31 mouse cellular contexts compared by ENCODE assay signal in the genomic region with DNA sequence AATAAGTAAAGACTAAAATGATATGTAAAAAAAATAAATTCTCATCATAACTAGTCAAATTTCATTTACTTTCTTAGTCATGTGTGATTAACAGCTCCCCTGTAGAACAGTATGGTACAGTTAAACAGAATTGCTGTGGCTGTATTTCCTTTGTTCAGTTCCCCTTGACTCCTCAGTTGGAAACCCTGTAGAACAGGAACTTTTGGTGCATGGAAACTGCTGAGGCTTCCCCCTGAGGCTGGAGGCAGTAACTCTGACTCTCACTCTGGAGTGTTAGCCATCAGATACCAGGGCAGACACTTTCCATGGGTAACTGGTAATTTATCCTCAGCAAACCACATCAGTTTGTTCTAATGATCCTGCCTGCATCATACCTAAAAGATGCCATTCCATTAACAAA. TPM values are rescaled to one million over a fixed set of nuclear protein-coding genes. Genes with fewer than 3 reads are reported as not detected.
A peak's percentile ranks its signal among the peaks of the same experiment; 100 is the strongest.
DNase-seq lines count a peak whose midpoint lies in the region; ATAC-seq and TF ChIP-seq lines count a peak whose summit lies in the region.
"Had no signal": no experiment of that assay in that cellular context is flagged by ENCODE, and none has a peak within 500 bp of the region (broad histone marks: within the 10 kb centered on the region; RNA-seq: fewer than 3 reads in every experiment).

No protein-coding gene starts in this region.

- no peak overlapping the region for H3K9ac ChIP-seq in embryonic facial prominence, embryonic 11.5 days (replicated peaks; ENCODE audit: low read length)
- no peak overlapping the region for H3K9ac ChIP-seq in heart, embryonic 13.5 days
- H3K9ac ChIP-seq: forebrain, embryonic 13.5 days; heart, embryonic 12.5 days; hindbrain, embryonic 13.5 days; limb, embryonic 15.5 days; liver, embryonic 14.5 days had no signal

- H3K4me2 ChIP-seq in embryonic facial prominence, embryonic 11.5 days (ENCODE audit: low read depth, low read length), result no peak overlapping the region
- H3K4me2 ChIP-seq in heart, embryonic 13.5 days, result no peak overlapping the region
- H3K4me2 ChIP-seq: forebrain, embryonic 13.5 days; heart, embryonic 12.5 days; hindbrain, embryonic 13.5 days; limb, embryonic 15.5 days had no signal

- no peak overlapping the region for H3K27ac ChIP-seq in embryonic facial prominence, embryonic 11.5 days (replicated peaks; ENCODE audit: low read depth, low read length)
- no peak overlapping the region for H3K27ac ChIP-seq in embryonic facial prominence, embryonic 10.5 days (replicated peaks)
- peak overlapping the region; percentile 48; the same call in 1 of the 2 replicates for H3K27ac ChIP-seq in heart, embryonic 13.5 days (replicated peaks)
- peak overlapping the region; percentile 41; the same call in 1 of the 2 replicates for H3K27ac ChIP-seq in bone marrow macrophage, adult 2 months (ENCODE audit: insufficient read depth, low read depth, low read length)
- no peak overlapping the region for H3K27ac ChIP-seq in hindbrain, embryonic 10.5 days
- H3K27ac ChIP-seq: forebrain, embryonic 13.5 days; hindbrain, embryonic 13.5 days; kidney, postnatal 0 days; limb, embryonic 10.5 days; limb, embryonic 15.5 days; liver, embryonic 14.5 days had no signal

- H3K36me3 ChIP-seq in embryonic facial prominence, embryonic 11.5 days (replicated peaks; ENCODE audit: control insufficient read depth, insufficient read depth, low read depth, low read length), result no peaks in the 10 kb centered on the region
- peaks cover 11% of the 10 kb centered on the region; the same call in 1 of the 2 replicates for H3K36me3 ChIP-seq in embryonic facial prominence, embryonic 10.5 days (replicated peaks)
- H3K36me3 ChIP-seq in heart, embryonic 13.5 days, result peaks cover 19% of the 10 kb centered on the region
- H3K36me3 ChIP-seq in hindbrain, embryonic 10.5 days, result peaks cover 8% of the 10 kb centered on the region
- H3K36me3 ChIP-seq: limb, embryonic 15.5 days had no signal

- TF ChIP-seq CTCF in bone marrow macrophage, adult 2 months (IDR thresholded peaks at IDR 0.05; ENCODE audit: low read depth, low read length), result no peak

- H3K9me3 ChIP-seq in embryonic facial prominence, embryonic 11.5 days (replicated peaks; ENCODE audit: control insufficient read depth, low read length), result no peaks in the 10 kb centered on the region
- H3K9me3 ChIP-seq in embryonic facial prominence, embryonic 10.5 days, result no peaks in the 10 kb centered on the region
- no peaks in the 10 kb centered on the region for H3K9me3 ChIP-seq in heart, embryonic 13.5 days
- no peaks in the 10 kb centered on the region for H3K9me3 ChIP-seq in hindbrain, embryonic 10.5 days
- H3K9me3 ChIP-seq: forebrain, embryonic 13.5 days; heart, embryonic 12.5 days; hindbrain, embryonic 13.5 days; limb, embryonic 10.5 days; limb, embryonic 15.5 days had no signal

- no peaks in the 10 kb centered on the region for H3K27me3 ChIP-seq in embryonic facial prominence, embryonic 11.5 days (ENCODE audit: control insufficient read depth, insufficient read depth, low read length)
- H3K27me3 ChIP-seq in embryonic facial prominence, embryonic 10.5 days (replicated peaks; ENCODE audit: low read depth, poor library complexity, severe bottlenecking), result no peaks in the 10 kb centered on the region
- no peaks in the 10 kb centered on the region for H3K27me3 ChIP-seq in heart, embryonic 13.5 days (replicated peaks)
- no peaks in the 10 kb centered on the region for H3K27me3 ChIP-seq in hindbrain, embryonic 10.5 days (ENCODE audit: insufficient read depth, poor library complexity, severe bottlenecking)
- H3K27me3 ChIP-seq: forebrain, embryonic 13.5 days; heart, embryonic 12.5 days; hindbrain, embryonic 13.5 days; limb, embryonic 15.5 days had no signal

- TF ChIP-seq POLR2A in bone marrow macrophage, adult 2 months (IDR thresholded peaks at IDR 0.05; ENCODE audit: borderline replicate concordance, low read depth, low read length), result no peak

- H3K4me1 ChIP-seq in embryonic facial prominence, embryonic 11.5 days (ENCODE audit: control insufficient read depth, insufficient read depth, low read length), result no peaks in the 10 kb centered on the region
- peaks cover 1% of the 10 kb centered on the region for H3K4me1 ChIP-seq in embryonic facial prominence, embryonic 10.5 days
- H3K4me1 ChIP-seq in heart, embryonic 13.5 days, result peaks cover 20% of the 10 kb centered on the region
- peaks cover 49% of the 10 kb centered on the region for H3K4me1 ChIP-seq in bone marrow macrophage, adult 2 months (ENCODE audit: control insufficient read depth, insufficient read depth, low read length)
- no peaks in the 10 kb centered on the region for H3K4me1 ChIP-seq in hindbrain, embryonic 10.5 days (replicated peaks)
- H3K4me1 ChIP-seq: forebrain, embryonic 13.5 days; hindbrain, embryonic 13.5 days; limb, embryonic 10.5 days; limb, embryonic 15.5 days had no signal

- H3K4me3 ChIP-seq in embryonic facial prominence, embryonic 11.5 days (ENCODE audit: low read depth, low read length), result no peak overlapping the region
- H3K4me3 ChIP-seq in embryonic facial prominence, embryonic 10.5 days, result no peak overlapping the region
- H3K4me3 ChIP-seq in heart, embryonic 13.5 days, result no peak overlapping the region
- no peak overlapping the region for H3K4me3 ChIP-seq in bone marrow macrophage, adult 2 months (ENCODE audit: insufficient read depth, low read length)
- no peak overlapping the region for H3K4me3 ChIP-seq in hindbrain, embryonic 10.5 days
- H3K4me3 ChIP-seq: forebrain, embryonic 13.5 days; heart, embryonic 12.5 days; hindbrain, embryonic 13.5 days; limb, embryonic 10.5 days; limb, embryonic 15.5 days had no signal

- ATAC-seq in embryonic facial prominence, embryonic 11.5 days (replicated peaks; ENCODE audit: insufficient number of reproducible peaks, low FRiP score, low TSS enrichment, low read depth), result no peak
- no peak for ATAC-seq in heart, embryonic 13.5 days (ENCODE audit: extremely low read depth, insufficient number of reproducible peaks, low FRiP score, low TSS enrichment)
- 0 out of 2 replicates have a peak, but pooled peaks have one; percentile 33 for ATAC-seq in megakaryocyte, adult 5-6 weeks (ENCODE audit: poor library complexity, severe bottlenecking)
- no peak for ATAC-seq in megakaryocyte-erythroid progenitor cell, adult 5-6 weeks (replicated peaks; ENCODE audit: low FRiP score, low TSS enrichment, poor library complexity, severe bottlenecking)
- ATAC-seq: activated CD4-positive, CD25-positive, alpha-beta regulatory T cell, adult 4 months; CD4-positive, CD25-positive, alpha-beta regulatory T cell, adult 4 months; forebrain, embryonic 13.5 days; intestine, embryonic 16.5 days had no signal

- DNase-seq in embryonic facial prominence, embryonic 11.5 days (ENCODE audit: low spot score), result peak; percentile 3
- DNase-seq in embryonic facial prominence, embryonic 10.5 days (ENCODE audit: low spot score), result no peak
- no peak for DNase-seq in heart, adult 8-10 months (ENCODE audit: low spot score)
- DNase-seq in hindbrain, embryonic 10.5 days (ENCODE audit: low spot score), result no peak
- DNase-seq: adrenal gland, adult 8-10 months; cerebellum, adult 8-10 months; cerebellum, postnatal 25 days; gastrocnemius, postnatal 36 days; heart, postnatal 14 days; kidney, adult 8-10 months; layer of hippocampus, postnatal 36 days; lung, adult 2 months; lung, postnatal 14 days; midbrain, embryonic 14.5 days; right cerebral cortex, postnatal 25 days; thymus, adult 2 months; thymus, postnatal 36 days had no signal

RNA-seq across cellular contexts. Expression of gene Coro6, which starts 50.9 kb away (rescaled TPM):
- polyA plus RNA-seq in embryonic facial prominence, embryonic 11.5 days (2014; fragmentation: Nextera tagmentation; extraction: Ambion mirVana), result 0.25 and 0.43 TPM in 2 replicates
- not detected in 2 replicates for polyA plus RNA-seq in embryonic facial prominence, embryonic 10.5 days (2016; fragmentation: Nextera tagmentation; extraction: Ambion mirVana)
- 28.8 and 30.1 TPM in 2 replicates for polyA plus RNA-seq in heart, embryonic 13.5 days (2015; fragmentation: Nextera tagmentation; extraction: Ambion mirVana)
- 100 to 1,000 TPM; 221 to 251 (median 232) TPM for total RNA-seq in heart, adult 8-10 months (2022)
- polyA plus RNA-seq in bone marrow macrophage, adult 2 months (2012; ENCODE audit: insufficient read depth, insufficient read length, missing spikeins), result not detected in 2 replicates
- total RNA-seq in megakaryocyte, adult 5-6 weeks (2015), result 0.09 and 0.21 TPM in 2 replicates
- total RNA-seq in megakaryocyte, adult 5-6 weeks (2017), result not detected in 2 replicates
- 0.05 and 0.16 TPM in 2 replicates for polyA plus RNA-seq in hindbrain, embryonic 10.5 days (2016; fragmentation: Nextera tagmentation; extraction: Ambion mirVana)
- total RNA-seq in megakaryocyte-erythroid progenitor cell, adult 5-6 weeks (2014; fragmentation: Nextera tagmentation), result not detected in 2 replicates
- total RNA-seq in megakaryocyte-erythroid progenitor cell, adult 5-6 weeks (2017), result not detected in 2 replicates
- polyA plus RNA-seq: activated CD4-positive, CD25-positive, alpha-beta regulatory T cell, adult 4 months; CD4-positive, CD25-positive, alpha-beta regulatory T cell, adult 4 months; intestine, embryonic 16.5 days had no signal

Comparison
In these comparisons a context has a peak if more than half of its experiments do, and no peak if none do; other contexts are left out.
1. H3K27ac ChIP-seq: peak in heart, embryonic 13.5 days (single experiment) and bone marrow macrophage, adult 2 months (single experiment); none in embryonic facial prominence, embryonic 11.5 days (single experiment), embryonic facial prominence, embryonic 10.5 days (single experiment) and hindbrain, embryonic 10.5 days (single experiment).
2. RNA of gene Coro6, which starts 50.9 kb away (polyA plus RNA-seq): 28.8 to 30.1 TPM in heart, embryonic 13.5 days; 0.25 to 0.43 TPM in embryonic facial prominence, embryonic 11.5 days, 0.05 to 0.16 TPM in hindbrain, embryonic 10.5 days, not detected in embryonic facial prominence, embryonic 10.5 days and not detected in bone marrow macrophage, adult 2 months; every median in the first group is over 10 times any median in the second.